Mouse (Mus musculus) kidney, adult 8-10 months (tissue): Measurements from ENCODE around the gene Dram1.
A peak's percentile ranks its signal among the peaks of the same experiment; 100 is the strongest.

Source experiments
- DNase-seq, 2 experiments: peaks; one replicate each; pipeline ENCODE4 v3.0.0; 2022

The Dram1 gene

GRCm38 (mm10) chr10:88346454-88347245 is 32.2 kb downstream of the Dram1 start:
- DNase-seq = no peak

- DNase-seq = no peak
Observed at GRCm38 (mm10) chr10:88345899-88346401, 32.9 kb downstream of the Dram1 start.

- no peak for DNase-seq
Observed at GRCm38 (mm10) chr10:88341368-88341767, 37.5 kb downstream of the Dram1 start.

- no peak for DNase-seq
Observed at GRCm38 (mm10) chr10:88340660-88341059, 38.2 kb downstream of the Dram1 start.

- DNase-seq = peak in 1 of 2 experiments; percentile 12
Observed at GRCm38 (mm10) chr10:88330695-88331094, 48.2 kb downstream of the Dram1 start.

GRCm38 (mm10) chr10:88328056-88328450 is 50.8 kb downstream of the Dram1 start:
- no peak for DNase-seq

- peak; percentile 50 to 77 for DNase-seq
Observed at GRCm38 (mm10) chr10:88327160-88328055, 51.5 kb downstream of the Dram1 start.

- no peak for DNase-seq
Observed at GRCm38 (mm10) chr10:88321739-88322138, 57.1 kb downstream of the Dram1 start.

- DNase-seq = no peak
Observed at GRCm38 (mm10) chr10:88320714-88321416, 58.0 kb downstream of the Dram1 start.

- no peak for DNase-seq
Observed at GRCm38 (mm10) chr10:88318179-88318578, 60.7 kb downstream of the Dram1 start.

- DNase-seq = no peak
Observed at GRCm38 (mm10) chr10:88317151-88317550, 61.7 kb downstream of the Dram1 start.

GRCm38 (mm10) chr10:88314841-88315240 is 64.0 kb downstream of the Dram1 start:
- peak; percentile 48 to 60 for DNase-seq

GRCm38 (mm10) chr10:88309851-88310250 is 69.0 kb downstream of the Dram1 start:
- no peak for DNase-seq

GRCm38 (mm10) chr10:88306235-88306634 is 72.6 kb downstream of the Dram1 start:
- DNase-seq = no peak

- DNase-seq = peak; percentile 55 to 79
Observed at GRCm38 (mm10) chr10:88304302-88304701, 74.6 kb downstream of the Dram1 start.

GRCm38 (mm10) chr10:88303079-88303478 is 75.8 kb downstream of the Dram1 start:
- DNase-seq = no peak

- no peak for DNase-seq
Observed at GRCm38 (mm10) chr10:88301802-88302470, 76.9 kb downstream of the Dram1 start.

- no peak for DNase-seq
Observed at GRCm38 (mm10) chr10:88296991-88297390, 81.9 kb downstream of the Dram1 start.

GRCm38 (mm10) chr10:88295091-88295490 is 83.8 kb downstream of the Dram1 start:
- no peak for DNase-seq

GRCm38 (mm10) chr10:88288061-88288460 is 90.8 kb downstream of the Dram1 start:
- DNase-seq = no peak

GRCm38 (mm10) chr10:88287261-88287660 is 91.6 kb downstream of the Dram1 start:
- DNase-seq = no peak

GRCm38 (mm10) chr10:88284343-88284990 is 94.4 kb downstream of the Dram1 start:
- no peak for DNase-seq
